Mouse (Mus musculus): ENCODE measurements around the gene Iqcd. TPM values are rescaled to one million over a fixed set of nuclear protein-coding genes. Genes with fewer than 3 reads are reported as not detected.
A peak's percentile ranks its signal among the peaks of the same experiment; 100 is the strongest.

The Iqcd gene
- polyA plus RNA-seq, 1 experiment, result not detected

DNA sequence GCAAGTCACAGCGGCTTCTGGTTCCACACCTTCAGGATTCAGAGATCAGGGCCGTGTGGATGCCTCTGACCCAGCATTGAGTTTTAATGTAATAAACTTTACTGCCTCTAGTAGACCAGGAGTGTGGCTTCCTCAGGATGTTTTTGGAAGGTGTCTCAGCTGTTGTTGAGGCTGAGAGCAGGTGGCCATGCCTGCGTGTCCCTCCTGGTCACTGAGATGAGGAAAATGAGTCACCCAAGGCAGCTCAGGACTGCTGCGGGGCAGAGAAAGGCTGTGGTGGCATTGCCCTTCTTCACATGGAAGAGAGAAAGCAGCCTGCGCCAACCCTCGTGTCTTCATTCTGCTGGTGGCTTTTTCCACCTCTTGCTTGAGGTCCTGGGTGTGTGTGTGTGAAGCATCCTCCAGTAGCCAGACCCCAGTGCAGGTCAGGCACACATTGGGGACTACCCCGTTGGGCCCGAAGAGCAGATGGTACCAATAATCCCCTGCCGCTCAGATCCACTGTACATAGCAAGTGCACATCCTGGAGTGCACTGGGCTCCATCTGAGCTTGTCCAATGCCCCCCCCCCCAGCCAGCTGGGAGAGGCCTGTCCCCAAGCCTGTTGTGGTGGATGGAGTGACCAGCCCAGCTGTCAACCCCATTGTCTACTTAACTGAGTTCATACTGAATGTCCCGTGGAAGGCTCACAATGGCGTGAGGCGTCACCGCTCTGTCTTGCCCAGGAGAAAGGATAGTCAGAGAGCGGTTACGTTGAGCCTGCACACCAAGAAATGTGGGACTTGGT, 38.9 kb downstream of the Iqcd start:
- no peak overlapping the region for H3K4me3 ChIP-seq (ENCODE audit: insufficient read depth, low read depth, low read length)
- peaks cover 7% of the 10 kb centered on the region for H3K4me1 ChIP-seq (ENCODE audit: control insufficient read depth, insufficient read depth, low read length)
- no peak overlapping the region for H3K27ac ChIP-seq (ENCODE audit: insufficient read depth, low read depth, low read length)
- WGBS, result 92% methylated on average over 15 of the region's 15 CpGs
- TF ChIP-seq POLR2A (IDR thresholded peaks at IDR 0.05; ENCODE audit: insufficient read depth, low read depth, low read length) (no peak), CTCF (IDR thresholded peaks at IDR 0.05; ENCODE audit: insufficient read depth, low read depth, low read length) (no peak)

DNA sequence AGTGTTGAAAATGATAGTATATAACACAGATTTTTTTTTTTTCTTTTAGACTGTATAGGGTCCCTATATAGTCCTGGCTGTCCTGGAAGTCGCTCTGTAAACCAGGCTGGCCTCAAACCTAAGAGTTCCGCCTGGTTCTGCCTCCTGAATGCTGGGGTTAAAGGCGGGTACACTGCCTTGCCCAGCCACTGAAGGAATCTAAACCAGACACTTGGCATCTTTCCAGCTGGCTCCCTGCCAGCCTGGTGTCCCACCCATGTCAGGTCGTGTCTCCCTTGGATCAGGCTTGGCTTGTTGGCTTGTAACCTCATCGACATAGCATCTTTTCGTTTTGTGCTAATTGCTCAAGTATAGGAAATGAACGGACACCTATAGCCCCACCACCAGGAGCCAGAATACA, 39.8 kb downstream of the Iqcd start:
- 66% methylated on average over 7 of the region's 7 CpGs for WGBS

DNA sequence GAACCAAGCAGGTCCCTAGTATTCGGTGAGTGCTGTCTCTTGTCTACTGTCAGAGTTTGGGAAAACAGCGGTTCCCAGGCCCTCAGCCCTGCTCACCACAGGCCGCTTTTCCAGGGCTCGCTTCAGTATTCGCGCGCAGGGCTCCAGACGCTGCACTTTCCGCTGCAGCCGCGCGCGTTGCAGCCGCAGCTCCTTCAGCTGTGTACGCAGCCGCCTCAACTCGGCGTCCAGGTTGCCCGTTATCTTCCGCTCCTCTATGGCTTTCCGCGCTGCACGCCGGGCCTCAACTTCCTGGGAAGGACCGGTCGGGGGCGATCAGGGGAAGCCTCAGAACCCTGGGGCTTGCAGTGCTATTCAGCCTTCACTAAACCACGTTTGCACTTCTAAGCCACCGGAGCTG, 42.3 kb downstream of the Iqcd start:
- Histone ChIP-seq H3K27ac (ENCODE audit: insufficient read depth, low read depth, low read length) (no peak overlapping the region), H3K4me3 (ENCODE audit: insufficient read depth, low read depth, low read length) (peak overlapping the region; percentile 20; the same call in 1 of the 2 replicates), H3K4me1 (ENCODE audit: control insufficient read depth, insufficient read depth, low read length) (peaks cover 9% of the 10 kb centered on the region)
- no peak for TF ChIP-seq POLR2A (IDR thresholded peaks at IDR 0.05; ENCODE audit: insufficient read depth, low read depth, low read length)
- TF ChIP-seq CTCF (IDR thresholded peaks at IDR 0.05; ENCODE audit: insufficient read depth, low read depth, low read length), result no peak; the same call in 1 of the 2 replicates
- 13% methylated on average over 29 of the region's 29 CpGs for WGBS

More for the DNA sequence above, 39.8 kb downstream of the Iqcd start:
- TF ChIP-seq CTCF (IDR thresholded peaks at IDR 0.05; ENCODE audit: insufficient read depth, low read depth, low read length) (no peak), POLR2A (IDR thresholded peaks at IDR 0.05; ENCODE audit: insufficient read depth, low read depth, low read length) (no peak)
- peaks cover 7% of the 10 kb centered on the region for H3K4me1 ChIP-seq (ENCODE audit: control insufficient read depth, insufficient read depth, low read length)
- H3K4me3 ChIP-seq (ENCODE audit: insufficient read depth, low read depth, low read length), result no peak overlapping the region
- H3K27ac ChIP-seq (ENCODE audit: insufficient read depth, low read depth, low read length), result no peak overlapping the region

DNA sequence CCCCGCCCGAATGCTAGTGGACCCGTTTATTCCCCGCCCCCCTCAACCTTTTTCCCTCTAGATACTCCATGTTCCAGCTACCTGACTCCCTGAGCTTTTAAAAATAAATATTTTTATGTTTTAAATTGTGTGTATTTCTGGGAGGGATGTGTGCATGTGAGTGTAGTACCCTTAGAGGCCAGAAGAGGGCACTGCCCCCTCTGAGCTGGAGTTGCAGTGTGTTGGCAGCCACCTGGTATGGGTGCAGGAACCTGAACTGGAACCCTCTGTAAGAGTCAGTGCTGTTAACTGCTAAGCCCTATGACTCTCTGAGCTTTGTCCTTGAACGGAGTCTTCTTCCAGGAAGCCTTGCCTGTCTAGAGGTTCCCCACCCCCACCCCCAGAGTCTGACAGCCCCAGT, 43.1 kb downstream of the Iqcd start:
- WGBS, result 92% methylated on average over 5 of the region's 5 CpGs
- TF ChIP-seq POLR2A (IDR thresholded peaks at IDR 0.05; ENCODE audit: insufficient read depth, low read depth, low read length) (no peak), CTCF (IDR thresholded peaks at IDR 0.05; ENCODE audit: insufficient read depth, low read depth, low read length) (no peak)

DNA sequence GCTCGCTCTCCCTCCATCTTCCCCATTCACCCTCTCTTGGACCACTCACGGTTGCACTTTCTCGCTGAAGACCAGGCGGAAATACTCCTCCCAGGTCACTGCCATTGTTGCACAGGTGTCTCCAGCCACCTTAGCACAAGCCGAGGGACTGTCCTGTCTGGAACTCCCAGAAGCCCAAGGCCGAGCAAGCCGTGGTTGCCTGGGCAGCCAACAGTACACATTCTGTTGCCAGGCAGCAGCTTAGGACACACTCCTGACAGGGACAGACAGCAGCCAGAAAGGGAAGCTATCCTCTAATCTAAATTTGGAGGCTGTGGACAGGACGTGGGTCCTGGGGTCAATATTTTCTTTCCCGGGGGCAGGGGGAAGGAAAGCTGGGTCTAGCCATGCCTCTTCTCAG, 45.3 kb downstream of the Iqcd start, which contains the start of gene Cfap73:
Cfap73 (minus strand) TSS at position 105 of the 400 bp plus-strand sequence.
- 69% methylated on average over 9 of the region's 9 CpGs for WGBS
- no peak within 1 kb of the TSS for H3K27ac ChIP-seq (ENCODE audit: insufficient read depth, low read depth, low read length)
- H3K4me3 ChIP-seq (ENCODE audit: insufficient read depth, low read depth, low read length), result no peak within 1 kb of the TSS
- peaks cover 9% of the 10 kb centered on the region for H3K4me1 ChIP-seq (ENCODE audit: control insufficient read depth, insufficient read depth, low read length)
- TF ChIP-seq POLR2A (IDR thresholded peaks at IDR 0.05; ENCODE audit: insufficient read depth, low read depth, low read length) (no peak), CTCF (IDR thresholded peaks at IDR 0.05; ENCODE audit: insufficient read depth, low read depth, low read length) (no peak)

More for the DNA sequence above, 43.1 kb downstream of the Iqcd start:
- Histone ChIP-seq H3K27ac (ENCODE audit: insufficient read depth, low read depth, low read length) (no peak overlapping the region), H3K4me1 (ENCODE audit: control insufficient read depth, insufficient read depth, low read length) (peaks cover 9% of the 10 kb centered on the region), H3K4me3 (ENCODE audit: insufficient read depth, low read depth, low read length) (no peak overlapping the region)

DNA sequence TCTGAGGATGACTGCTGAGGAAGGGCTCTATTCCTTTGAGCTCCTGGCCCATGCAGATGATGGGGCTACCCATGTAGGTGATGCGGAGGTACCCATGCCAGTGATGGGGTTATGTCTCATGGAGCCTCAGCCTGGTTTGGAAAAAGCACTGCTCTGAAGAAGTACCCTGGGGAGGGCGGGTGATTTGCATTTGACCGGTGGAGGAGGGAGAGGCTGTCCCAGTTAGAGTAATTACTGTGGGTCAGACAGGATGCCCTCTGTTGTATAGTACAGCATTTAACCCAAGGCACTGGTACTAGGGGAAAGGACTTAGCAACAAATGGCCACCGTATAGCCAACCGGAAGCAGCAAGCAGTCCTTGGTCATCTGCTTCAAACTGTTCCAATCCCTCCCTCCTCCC, 46.0 kb downstream of the Iqcd start:
- WGBS, result 64% methylated on average over 5 of the region's 5 CpGs
- Histone ChIP-seq H3K4me1 (ENCODE audit: control insufficient read depth, insufficient read depth, low read length) (peaks cover 9% of the 10 kb centered on the region), H3K4me3 (ENCODE audit: insufficient read depth, low read depth, low read length) (no peak overlapping the region), H3K27ac (ENCODE audit: insufficient read depth, low read depth, low read length) (no peak overlapping the region)
- TF ChIP-seq POLR2A (IDR thresholded peaks at IDR 0.05; ENCODE audit: insufficient read depth, low read depth, low read length) (no peak), CTCF (IDR thresholded peaks at IDR 0.05; ENCODE audit: insufficient read depth, low read depth, low read length) (no peak)

DNA sequence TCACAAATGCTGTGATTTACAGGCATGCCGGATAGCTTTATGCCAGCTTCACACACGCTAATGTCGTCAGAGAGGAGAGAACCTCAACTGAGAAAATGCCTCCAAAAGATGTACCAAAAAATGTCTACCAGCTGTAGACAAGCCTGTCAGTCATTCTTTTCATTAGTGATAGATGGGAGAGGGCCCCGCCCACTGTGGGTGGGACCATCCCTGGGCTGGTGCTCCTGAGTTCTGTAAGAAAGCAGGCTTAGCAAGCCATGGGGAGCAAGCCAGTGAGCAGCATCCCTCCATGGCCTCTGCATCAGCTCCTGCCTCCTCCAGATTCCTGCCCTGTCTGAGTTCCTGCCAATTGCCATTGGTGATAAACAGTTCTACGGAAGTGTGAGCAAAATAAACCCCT, 46.8 kb downstream of the Iqcd start:
- TF ChIP-seq CTCF (IDR thresholded peaks at IDR 0.05; ENCODE audit: insufficient read depth, low read depth, low read length) (no peak), POLR2A (IDR thresholded peaks at IDR 0.05; ENCODE audit: insufficient read depth, low read depth, low read length) (no peak)
- WGBS, result 83% methylated on average over 5 of the region's 5 CpGs
- Histone ChIP-seq H3K4me3 (ENCODE audit: insufficient read depth, low read depth, low read length) (no peak overlapping the region), H3K4me1 (ENCODE audit: control insufficient read depth, insufficient read depth, low read length) (peaks cover 9% of the 10 kb centered on the region), H3K27ac (ENCODE audit: insufficient read depth, low read depth, low read length) (peak overlapping the region; percentile 1; the same call in 1 of the 2 replicates)

DNA sequence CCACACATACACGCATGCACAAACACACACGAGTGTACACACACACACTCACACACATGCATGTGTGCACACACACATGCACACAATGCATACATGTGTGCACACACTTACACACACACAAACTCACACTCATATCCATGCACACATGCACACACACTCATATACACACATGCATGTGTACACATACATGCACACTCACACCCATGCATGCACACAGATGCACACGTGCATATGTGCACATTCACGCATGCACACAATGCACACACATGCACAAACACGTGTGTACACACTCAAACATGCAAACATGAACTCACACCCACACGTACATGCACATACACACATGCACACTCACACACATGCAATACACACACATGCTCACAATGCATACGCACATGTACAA, 51.3 kb downstream of the Iqcd start:
- H3K27ac ChIP-seq (ENCODE audit: insufficient read depth, low read depth, low read length), result no peak overlapping the region
- 91% methylated on average over 7 of the region's 7 CpGs for WGBS
- TF ChIP-seq CTCF (IDR thresholded peaks at IDR 0.05; ENCODE audit: insufficient read depth, low read depth, low read length), result no peak
- no peak for TF ChIP-seq POLR2A (IDR thresholded peaks at IDR 0.05; ENCODE audit: insufficient read depth, low read depth, low read length)

DNA sequence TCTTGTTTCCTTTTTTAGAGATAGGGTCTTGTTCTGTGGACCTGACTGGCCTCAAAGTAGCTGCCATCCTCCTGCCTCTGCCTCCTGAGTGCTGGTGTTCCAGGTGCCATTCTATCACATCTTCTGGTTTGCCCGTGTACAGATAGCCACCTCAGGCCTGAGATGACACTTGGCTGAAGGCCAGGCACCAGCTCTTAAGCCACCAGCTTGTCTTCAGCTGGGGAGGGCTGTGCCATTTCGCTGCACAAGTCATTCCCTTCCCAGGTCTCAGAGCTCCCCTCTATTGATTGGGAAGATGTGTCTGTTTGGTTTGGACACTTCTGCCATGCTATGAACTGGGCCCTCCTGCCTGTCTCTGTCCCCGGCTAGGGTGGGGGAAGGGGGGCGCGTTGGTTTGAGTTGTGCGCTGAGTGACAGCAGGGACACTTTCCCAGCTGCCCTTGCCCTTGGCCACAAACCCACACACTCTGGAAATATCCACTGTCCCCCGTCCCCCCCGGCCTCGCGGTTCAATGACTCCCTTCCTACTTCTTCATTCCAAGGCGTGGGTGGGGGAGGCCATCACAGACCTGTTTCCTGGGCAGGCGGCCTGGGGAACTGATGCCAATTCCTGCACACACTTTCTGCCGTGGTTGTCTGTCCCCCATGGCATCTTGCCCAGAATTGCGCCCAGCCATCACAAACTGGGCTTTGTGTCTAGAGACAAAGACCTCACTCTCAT, 54.7 kb downstream of the Iqcd start:
- no peak overlapping the region for H3K4me3 ChIP-seq (ENCODE audit: insufficient read depth, low read depth, low read length)
- TF ChIP-seq CTCF (IDR thresholded peaks at IDR 0.05; ENCODE audit: insufficient read depth, low read depth, low read length) (no peak), POLR2A (IDR thresholded peaks at IDR 0.05; ENCODE audit: insufficient read depth, low read depth, low read length) (no peak)
- H3K27ac ChIP-seq (ENCODE audit: insufficient read depth, low read depth, low read length), result no peak overlapping the region
- H3K4me1 ChIP-seq (ENCODE audit: control insufficient read depth, insufficient read depth, low read length), result peaks cover 13% of the 10 kb centered on the region
- WGBS, result 55% methylated on average over 14 of the region's 14 CpGs

More for the DNA sequence above, 51.3 kb downstream of the Iqcd start:
- H3K4me3 ChIP-seq (ENCODE audit: insufficient read depth, low read depth, low read length), result no peak overlapping the region
- H3K4me1 ChIP-seq (ENCODE audit: control insufficient read depth, insufficient read depth, low read length), result peaks cover 10% of the 10 kb centered on the region
